Mouse (Mus musculus): ENCODE measurements around the gene Dennd4c.

The Dennd4c gene

DNA sequence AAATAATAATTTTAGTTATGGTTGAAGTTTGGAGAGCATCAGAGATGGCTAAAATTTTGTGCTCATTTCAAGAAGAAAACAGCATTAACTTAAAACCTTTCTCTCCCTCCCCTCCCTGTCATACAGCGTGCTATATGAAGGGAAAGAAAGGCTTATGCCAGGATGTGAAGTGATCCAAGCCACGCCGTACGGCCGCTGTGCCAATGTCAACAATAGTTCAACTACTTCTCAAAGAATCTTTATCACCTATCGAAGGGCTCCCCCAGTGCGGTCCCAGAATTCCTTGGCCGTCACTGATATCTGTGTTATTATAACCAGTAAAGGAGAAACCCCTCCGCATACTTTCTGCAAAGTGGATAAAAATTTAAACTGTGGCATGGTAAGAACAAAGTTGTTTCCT is 29.2 kb downstream of the Dennd4c start:
- in situ Hi-C loops (cut with MboI, MseI): no loop called here

DNA sequence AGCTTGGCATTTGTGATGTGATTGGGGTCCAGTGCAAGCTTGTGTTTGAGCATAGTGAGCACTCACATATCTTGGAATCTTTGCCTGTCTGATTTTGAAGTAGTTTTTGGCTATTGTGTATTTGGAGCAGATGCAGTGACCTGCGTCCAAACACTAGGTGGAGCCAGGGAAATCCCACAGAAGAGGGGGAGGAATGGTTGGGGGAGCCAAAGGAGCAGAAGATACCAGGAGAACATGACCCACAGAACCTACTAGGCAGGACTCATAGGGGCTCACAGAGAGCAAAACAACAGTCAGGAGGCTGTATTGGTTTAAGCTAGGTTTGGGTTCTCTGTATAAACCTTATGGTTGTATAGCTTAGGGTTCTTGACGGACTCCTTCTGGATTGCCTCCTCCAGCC is 62.2 kb downstream of the Dennd4c start:
- in situ Hi-C loops (cut with MboI, MseI): no loop called here

DNA sequence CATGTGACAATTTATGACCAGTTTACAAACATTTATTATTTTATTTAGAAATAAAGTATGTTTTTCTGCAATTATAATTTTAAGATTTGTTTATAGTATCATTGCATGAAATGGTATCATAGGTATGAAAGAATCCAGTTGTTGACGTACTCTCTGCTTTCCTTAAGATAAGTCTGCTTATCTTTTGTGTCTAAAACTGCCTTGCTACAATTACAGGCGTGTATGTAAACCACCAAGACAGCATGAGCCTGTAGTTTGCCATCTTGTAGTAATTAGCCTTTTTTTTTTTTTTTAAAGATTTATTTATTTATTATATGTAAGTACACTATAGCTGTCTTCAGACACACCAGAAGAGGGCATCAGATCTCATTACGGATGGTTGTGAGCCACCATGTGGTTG is 66.5 kb downstream of the Dennd4c start:
- in situ Hi-C loops (cut with MboI, MseI): no loop called here

DNA sequence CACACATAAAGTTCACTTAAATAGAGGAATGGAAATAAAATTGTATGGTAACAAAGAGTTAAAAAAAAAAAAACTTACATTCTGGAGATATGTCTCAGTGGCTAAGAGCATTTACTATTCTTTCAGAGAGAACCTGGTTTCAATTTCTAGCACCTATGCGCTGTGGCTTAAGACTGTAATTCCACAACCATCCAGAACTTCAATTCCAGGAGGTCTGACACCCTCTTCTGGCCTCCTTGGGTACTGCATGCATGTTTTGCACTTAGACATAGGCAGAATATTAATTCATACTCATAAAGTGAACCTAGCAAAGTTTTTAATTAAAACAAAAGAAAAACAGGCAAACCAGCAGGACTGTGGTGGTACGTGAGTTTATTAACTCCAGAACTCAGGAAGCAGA is 74.8 kb downstream of the Dennd4c start:
- in situ Hi-C loops (cut with MboI, MseI): no loop called here

DNA sequence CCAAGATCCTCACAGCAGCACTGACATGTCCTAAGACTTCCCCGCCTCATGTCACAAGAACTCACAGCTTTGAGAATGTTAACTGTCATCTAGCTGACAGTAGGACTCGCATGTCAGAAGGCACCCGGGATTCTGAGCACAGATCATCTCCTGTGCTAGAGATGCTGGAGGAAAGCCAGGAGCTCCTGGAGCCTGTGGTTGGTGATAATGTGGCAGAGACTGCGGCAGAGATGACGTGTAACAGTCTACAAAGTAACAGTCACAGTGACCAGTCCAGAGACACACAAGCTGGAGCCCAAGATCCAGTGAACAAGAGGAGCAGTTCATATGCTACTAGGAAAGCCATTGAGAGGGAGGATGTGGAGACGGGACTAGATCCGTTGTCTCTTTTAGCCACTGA is 76.8 kb downstream of the Dennd4c start:
- in situ Hi-C loops (cut with MboI, MseI): no loop called here

DNA sequence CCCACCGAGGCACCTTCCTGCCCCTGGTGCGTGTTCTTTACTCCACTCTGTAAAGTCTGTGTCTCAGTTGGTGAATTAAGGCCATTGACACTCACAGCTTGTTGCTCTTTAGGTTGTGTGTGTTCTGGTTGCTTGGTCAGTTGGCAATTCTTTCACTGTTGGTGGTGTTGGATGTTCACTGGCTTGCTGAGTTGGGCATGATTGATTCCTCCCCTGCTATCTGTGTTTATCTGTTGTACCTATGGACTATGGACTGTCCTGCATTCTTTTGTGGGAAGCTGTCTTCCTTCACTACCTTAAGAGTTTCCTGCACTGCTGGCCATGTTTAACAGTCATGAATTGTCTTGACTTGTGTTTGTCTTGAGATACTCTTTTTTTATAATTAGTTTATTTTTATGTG is 83.5 kb downstream of the Dennd4c start:
- in situ Hi-C loops (cut with MboI, MseI): no loop called here

DNA sequence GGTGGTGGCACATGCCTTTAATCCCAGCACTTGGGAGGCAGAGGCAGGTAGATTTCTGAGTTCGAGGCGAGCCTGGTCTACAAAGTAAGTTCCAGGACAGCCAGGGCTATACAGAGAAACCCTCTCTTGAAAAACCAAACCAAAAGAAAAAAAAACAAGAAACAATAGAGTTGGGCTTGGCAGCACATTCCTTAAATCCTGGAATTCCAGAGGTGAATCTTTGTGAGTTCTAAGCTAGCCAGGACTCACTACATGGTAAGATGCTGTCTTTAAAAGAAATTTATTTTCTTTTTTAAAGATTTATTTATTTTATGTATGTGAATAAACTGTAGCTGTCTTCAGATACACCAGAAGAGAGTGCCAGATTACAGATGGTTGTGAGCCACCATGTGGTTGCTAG is 92.8 kb downstream of the Dennd4c start:
- in situ Hi-C loops (cut with MboI, MseI): loop anchor here (10.0 kb wide), 1 partner anchor 266 kb away; the partner anchor contains the start of gene Rraga

DNA sequence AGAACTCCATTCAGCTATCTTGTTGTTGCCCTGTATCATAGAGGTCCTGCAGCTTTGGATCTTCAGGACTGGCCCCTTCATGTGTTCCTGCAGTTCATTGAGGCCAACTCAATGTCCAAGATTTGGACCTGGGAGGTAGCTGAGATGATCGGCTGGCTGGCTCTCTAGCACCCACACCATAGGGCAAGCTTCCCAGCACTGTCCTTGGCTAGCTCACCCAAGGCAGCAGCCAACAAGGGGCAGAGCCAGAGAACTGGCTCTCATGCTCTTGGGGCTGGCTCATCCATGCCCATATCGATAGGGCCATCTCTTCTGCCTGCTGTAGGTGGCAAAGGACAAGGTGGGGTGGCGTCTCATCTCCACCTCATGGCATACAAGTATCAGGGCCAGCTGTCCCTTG is 97.0 kb downstream of the Dennd4c start:
- in situ Hi-C loops (cut with MboI, MseI): loop anchor here (10.0 kb wide), 1 partner anchor 271 kb away; the partner anchor contains the start of gene Rraga

DNA sequence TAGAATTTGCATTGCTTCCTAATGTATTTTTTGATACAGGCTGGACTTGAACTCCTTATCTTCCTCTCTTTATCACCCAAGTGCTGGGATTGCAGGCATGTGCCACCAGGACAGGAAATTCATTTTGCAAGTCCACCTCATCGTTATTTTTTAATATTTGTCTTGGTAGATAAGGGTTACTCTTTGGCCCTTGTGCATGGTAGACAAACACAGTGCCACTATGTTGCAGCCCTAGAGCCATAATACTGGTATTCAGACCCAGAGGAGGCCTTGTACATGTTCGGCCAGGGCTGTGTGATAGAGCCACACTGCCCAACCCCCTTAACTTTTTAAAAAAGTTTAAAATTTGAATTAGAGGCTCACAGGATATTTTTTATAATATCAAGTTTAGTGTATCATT is 98.9 kb downstream of the Dennd4c start:
- in situ Hi-C loops (cut with MboI, MseI): loop anchor here (10.0 kb wide), 1 partner anchor 272 kb away; the partner anchor contains the start of gene Rraga

DNA sequence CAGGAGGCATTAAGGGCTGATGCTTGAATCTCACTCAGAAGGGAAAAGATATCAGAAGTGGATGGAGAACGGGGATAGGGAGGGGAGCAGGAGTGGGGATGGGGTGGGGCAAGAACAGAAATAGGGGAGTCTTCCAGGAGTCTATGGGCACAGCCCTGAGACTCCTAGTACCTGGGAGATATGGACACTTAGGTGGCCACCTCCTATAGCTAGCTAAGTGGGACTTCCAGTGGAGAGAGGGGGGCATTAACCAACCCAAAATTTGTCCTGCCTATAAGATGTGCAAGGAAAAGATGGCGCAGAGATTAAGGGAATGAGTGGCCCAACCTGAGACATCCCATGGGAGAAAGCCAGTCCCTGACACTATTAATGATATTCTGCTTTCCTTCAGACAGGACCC is 103.0 kb downstream of the Dennd4c start:
- in situ Hi-C loops (cut with MboI, MseI): no loop called here

DNA sequence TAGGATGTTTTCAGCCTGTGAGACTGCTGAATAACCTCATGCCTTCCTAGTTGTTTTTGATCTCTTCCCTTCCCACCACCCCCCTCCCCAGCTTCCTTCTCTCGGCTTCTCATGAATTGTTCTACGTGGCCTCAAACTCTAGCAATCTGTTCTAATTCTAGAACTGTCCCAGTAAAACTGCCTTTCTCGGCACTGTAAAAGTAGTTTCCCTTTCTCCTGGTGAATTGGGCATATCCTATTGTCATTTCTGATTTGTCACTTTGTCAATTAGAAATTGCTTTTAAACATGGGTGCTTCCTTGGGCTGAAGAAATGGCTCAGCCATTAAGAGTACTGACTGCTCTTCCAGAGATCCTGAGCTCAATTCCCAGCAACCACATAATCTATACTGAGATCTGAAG is 103.7 kb downstream of the Dennd4c start:
- in situ Hi-C loops (cut with MboI, MseI): no loop called here

DNA sequence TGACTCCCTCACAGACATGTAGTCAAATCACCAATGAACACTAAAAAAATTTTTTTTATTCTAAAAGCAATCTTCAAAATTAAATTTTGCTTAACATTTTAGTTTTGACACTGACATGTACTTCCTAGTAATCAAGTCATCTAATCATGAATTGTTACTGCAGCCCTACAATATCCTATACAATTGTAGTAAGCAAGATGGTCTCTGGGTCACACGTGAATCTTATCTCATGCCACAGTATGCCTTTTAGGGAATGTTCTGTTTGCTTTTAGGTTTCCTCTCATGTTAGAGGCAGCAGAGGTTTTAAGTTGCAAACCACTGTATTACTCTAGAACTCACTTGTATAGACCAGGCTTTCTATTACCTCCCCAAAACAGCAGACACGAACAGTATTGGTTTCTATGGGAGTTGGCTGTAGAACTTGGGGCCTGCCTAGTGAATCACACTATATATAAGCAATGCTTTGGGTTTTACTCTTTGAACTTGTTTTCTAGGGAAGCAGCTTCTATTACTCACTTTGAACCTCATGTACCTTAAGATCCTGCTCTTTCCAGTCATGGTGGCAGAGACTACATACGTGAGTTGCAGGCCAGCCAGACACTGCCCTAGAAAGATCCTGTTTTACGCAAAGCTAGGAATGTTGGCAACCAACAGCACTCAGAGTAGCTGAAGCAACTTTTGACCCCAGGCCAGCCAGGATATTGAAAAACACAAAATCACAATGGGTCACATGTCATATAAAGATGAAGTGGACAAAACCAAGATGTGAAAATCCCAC is 104.6 kb downstream of the Dennd4c start:
- in situ Hi-C loops (cut with MboI, MseI): no loop called here

DNA sequence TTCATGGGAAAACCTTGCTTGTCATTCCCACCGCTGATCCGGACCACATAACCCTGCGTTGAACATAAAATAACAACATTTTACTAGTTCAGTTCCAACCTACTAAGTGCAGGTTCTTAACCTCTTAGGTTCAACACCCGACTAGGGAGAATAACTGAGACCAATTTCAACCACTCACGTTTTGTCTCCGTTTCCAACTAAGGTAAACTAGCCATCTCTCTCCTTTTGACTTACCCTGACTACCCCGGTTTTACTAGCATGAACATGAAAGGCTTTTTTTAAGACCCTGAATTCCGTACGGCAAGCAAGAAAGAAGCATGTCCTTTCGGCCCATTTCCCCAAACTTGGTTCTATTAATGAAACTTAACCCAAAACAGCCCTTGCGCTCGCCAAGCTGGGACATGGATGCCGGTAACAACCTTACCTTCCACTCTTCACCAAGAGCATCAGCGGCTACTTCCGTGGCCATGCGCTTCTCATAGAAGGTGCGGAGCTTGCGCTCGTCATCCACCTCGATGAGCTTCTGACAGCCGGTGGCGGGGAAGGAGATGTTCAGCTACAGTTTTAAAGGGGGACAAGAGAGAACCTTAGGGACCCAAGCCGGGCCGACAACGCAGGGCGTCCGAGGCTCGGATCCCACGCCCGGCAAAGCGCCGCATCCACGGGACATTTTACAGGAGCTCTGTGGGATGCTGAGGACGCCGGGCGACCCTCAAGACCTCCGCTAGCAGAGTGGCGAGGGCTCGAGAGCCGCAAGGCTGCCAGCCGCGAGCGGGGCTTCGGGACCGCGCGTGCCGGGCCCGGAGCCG is 108.2 kb downstream of the Dennd4c start:
- in situ Hi-C loops (cut with MboI, MseI): no loop called here

DNA sequence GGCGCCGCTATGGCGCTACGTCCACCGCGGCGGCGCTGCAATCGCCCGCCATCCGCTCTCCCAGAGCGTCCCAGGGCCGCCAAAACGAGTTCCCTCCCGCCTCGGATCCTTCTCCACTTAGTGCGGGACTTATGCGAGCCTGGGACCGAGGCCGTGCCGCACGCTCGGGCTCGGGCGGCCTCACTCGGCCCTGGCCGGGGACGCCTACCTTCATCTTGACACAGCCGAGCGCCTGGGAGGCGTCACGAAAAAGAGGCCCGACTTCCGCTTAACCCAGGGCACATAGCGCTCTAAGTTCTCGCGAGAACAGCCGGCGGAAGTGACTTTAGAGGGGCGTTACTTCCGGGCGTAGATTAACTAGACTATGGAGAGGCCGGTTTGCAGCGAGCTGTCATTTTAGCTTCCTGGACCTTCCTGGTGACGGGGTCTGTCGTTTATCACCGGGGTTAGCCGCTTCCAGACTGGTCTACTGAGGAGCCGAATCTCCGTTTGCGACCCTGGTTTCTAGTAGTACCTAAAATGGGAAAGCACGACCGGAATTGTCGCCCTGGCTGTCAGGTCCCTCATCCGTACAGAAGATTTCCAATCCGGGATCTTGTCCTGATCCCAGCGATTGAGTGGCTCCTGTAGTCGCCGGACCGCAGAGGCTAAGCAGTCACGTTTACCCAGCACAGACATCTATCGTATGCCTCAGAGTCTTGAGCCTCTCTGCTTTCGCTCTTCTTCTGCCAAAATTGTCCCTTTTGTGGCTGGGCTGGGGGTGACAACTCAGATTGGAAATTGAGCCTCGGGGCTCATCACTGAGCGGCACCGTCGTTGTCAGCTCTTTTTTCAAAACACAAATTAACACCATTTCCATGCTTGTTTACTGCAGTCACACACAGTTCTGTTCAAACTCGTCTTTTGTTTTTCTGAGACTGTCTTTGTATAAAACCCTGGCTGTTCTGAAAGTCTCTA is 109.0 kb downstream of the Dennd4c start, which contains the start of gene Rps6:
Gene Rps6, minus strand, starts transcription at position 300 of the 957 bp plus-strand sequence.
- in situ Hi-C loops (cut with MboI, MseI): no loop called here

DNA sequence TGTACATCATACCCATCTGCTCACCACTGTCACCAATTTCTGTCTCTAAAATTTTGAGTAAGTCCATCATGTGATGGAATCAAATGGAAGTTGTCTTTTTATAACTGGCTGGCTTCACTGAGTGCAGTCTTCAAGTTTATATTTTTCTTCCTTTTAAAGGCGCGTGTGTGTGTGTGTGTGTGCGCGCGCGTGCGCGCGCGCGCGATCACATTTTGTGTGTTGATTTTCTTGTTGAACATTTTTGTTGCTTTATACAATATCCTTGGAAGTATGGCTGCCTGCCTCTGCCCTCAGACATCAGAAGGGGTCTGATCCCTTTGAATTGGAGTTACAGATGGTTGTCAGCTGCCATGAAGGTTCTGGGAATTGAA is 109.7 kb downstream of the Dennd4c start:
- in situ Hi-C loops (cut with MboI, MseI): no loop called here

DNA sequence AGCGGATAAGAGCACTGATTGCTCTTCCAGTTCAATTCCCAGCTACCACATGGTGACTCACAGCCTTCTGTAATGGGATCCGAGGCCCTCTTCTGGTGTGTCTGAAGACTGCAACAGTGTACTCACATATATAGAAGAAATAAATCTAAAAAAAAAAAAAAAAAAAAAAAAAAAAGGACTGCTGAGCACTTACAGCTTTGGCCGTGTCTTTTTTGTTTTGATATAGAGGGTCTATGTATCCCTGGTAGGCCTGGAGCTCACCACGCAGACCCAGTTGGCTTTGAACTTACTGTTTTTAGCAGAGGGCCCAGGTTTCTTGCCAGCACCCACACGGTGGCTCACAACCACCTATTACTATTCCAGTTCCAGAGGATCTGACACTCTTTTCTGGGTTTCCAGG is 115.7 kb downstream of the Dennd4c start:
- in situ Hi-C loops (cut with MboI, MseI): no loop called here

DNA sequence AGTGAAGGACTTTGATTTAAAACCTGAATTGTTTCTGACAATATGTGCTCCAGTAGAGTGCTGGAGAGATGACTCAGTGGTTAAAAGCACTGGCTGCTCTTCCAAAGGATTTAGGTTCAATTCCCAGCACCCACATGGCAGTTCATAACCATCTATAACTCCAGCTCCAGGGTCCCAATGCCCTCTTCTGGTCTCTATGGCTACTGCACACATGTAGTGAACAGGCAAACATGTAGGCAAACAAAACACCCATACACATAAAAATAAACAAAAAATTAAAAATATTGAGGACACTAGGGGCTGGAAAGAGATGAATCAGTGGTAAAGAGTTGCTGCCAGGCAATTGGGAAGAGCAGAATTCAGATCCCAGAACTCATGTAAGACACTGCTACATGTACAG is 123.6 kb downstream of the Dennd4c start:
- in situ Hi-C loops (cut with MboI, MseI): no loop called here

DNA sequence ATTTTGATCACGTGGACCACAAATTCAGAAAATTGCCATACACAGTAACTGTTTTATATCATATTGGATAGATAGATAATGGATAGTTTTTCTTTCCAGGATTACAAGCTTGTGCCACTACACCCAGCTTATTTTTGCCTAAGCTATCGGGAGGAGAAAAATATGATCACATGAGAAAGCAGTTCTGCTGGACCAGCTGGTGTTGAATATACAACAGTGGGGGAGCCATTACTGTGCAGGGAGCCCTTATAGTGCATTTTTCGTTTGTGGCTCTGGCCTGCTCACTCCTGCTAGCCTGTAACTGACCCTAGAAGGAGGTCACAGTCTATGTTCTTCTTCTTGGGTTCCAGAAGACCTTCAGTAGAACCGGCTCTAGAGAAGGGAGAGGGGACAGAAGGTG is 124.7 kb downstream of the Dennd4c start:
- in situ Hi-C loops (cut with MboI, MseI): no loop called here

DNA sequence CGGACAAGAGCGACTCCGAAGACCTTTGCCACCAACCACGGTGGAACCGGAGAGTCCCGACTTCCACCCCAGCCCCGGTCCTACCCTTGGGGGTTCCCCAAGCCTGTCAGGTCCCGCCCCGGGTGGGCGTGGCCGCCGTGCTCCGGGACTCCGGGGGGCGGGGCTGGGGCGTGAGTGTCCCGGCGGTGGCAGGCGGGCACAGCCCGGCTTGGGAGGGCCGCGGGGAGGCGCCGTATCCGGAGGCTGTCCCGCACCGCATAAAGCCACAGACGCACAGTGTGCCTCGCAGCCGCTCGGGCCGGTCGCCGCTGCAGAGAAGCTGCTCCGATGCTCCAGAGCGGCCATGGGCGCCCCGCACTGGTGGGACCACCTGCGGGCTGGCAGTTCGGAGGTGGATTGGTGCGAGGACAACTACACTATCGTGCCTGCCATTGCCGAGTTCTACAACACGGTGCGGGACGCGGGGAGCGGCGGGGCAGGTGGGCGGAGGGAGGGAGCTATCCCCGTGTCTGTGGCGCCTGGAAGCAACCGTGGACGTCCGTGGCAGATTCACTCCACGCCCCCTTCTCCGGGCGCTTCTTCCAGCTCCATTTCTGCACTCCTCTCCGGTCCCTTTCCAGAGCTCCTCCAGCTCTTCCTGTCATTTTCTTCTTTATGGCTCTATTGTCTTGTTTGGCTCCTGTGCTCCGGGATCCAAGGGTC is 125.9 kb downstream of the Dennd4c start, which contains the start of gene Acer2:
Gene Acer2, plus strand, starts transcription at position 251 of the 702 bp plus-strand sequence.
- in situ Hi-C loops (cut with MboI, MseI): no loop called here

DNA sequence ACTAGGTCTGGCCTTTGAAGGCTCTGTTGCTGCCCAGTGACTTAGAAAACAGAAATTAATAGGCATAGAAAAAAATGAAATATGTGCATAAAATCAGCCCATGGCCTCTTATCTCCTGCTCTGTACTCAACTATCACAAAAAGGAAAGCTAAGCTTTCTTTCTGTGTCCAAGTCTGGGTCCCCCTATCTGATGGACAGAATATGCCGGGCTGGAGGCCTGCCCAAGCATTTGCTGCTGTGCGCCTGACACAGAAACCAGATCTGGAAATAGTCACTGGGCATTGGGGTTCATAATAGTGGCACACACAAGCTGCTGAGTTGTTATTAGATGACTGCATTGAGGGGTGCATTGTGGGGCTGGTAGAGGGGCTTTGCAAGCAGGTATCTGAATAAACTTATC is 131.1 kb downstream of the Dennd4c start:
- in situ Hi-C loops (cut with MboI, MseI): no loop called here

DNA sequence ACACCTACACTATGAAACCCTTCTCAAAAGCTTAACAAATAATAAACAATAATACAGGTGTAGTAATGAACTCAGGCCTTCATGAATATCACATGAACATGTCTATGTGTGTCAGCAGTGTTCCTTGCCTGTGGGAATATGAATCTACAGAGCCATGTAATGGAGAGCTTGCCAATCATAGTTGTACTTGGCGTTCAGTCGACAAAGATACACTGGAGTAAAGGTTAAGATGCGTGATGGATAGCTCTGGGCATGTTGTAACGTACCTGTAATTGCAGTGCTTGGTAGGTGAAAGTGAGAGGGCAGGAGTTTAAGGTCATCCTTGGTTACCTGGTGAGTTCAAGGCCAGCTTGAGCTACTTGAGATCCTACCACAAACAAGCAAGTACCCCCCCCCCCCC is 132.8 kb downstream of the Dennd4c start:
- in situ Hi-C loops (cut with MboI, MseI): loop anchor here (5.0 kb wide), 1 partner anchor 46 kb away; no protein-coding TSS in a partner anchor
